Mouse (Mus musculus) liver, postnatal 0 days (tissue): Measurements from ENCODE around the gene Mecr.

ENCODE experiments used
- CTCF ChIP-seq: sonication (generic); IDR thresholded peaks from 2 replicates; pipeline ENCODE4 v1.5.1; 2016; ENCODE audit warnings: antibody characterized with exemption, low read depth
- EP300 ChIP-seq: IDR thresholded peaks from 2 replicates; pipeline ENCODE4 v1.6.1; 2016; ENCODE audit warnings: antibody characterized with exemption, low read depth, mild to moderate bottlenecking

DNA sequence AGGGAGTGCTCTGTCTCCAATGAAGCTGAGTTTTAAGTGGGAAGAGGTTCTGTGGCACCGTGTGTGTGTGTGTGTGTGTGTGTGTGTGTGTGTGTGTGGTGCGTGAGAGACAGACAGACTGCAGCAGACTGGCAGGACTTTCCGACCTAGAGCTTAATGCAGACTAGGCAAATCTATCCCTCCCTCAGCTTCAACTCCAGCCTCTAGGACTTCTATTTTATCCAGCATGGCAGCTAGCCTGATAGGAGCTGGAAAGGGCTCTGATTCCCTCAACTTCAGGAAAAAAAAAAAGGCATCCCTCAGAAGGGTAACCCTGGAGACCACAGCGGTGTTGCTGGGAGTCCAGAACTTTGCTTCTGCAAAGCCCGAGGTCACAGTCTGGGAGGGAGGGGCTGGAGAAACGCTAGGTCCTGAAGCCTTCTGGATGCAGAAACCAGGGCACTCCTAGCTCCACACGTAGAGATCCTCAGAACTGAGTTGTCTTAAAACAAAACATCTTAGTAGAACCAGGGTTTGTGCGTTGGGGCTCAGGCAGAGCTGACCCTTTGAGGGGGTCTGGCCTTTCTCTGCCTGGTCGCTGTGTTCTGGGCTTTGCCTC lies 70.9 kb downstream of the Mecr start:
- TF ChIP-seq CTCF (no peak), EP300 (no peak)
